Mouse (Mus musculus): ENCODE results near the gene Rassf1. TPM values are rescaled to one million over a fixed set of nuclear protein-coding genes. Genes with fewer than 3 reads are reported as not detected.

The Rassf1 gene
- polyA plus RNA-seq, 1 experiment from 2014 or later: 54.1 TPM

DNA sequence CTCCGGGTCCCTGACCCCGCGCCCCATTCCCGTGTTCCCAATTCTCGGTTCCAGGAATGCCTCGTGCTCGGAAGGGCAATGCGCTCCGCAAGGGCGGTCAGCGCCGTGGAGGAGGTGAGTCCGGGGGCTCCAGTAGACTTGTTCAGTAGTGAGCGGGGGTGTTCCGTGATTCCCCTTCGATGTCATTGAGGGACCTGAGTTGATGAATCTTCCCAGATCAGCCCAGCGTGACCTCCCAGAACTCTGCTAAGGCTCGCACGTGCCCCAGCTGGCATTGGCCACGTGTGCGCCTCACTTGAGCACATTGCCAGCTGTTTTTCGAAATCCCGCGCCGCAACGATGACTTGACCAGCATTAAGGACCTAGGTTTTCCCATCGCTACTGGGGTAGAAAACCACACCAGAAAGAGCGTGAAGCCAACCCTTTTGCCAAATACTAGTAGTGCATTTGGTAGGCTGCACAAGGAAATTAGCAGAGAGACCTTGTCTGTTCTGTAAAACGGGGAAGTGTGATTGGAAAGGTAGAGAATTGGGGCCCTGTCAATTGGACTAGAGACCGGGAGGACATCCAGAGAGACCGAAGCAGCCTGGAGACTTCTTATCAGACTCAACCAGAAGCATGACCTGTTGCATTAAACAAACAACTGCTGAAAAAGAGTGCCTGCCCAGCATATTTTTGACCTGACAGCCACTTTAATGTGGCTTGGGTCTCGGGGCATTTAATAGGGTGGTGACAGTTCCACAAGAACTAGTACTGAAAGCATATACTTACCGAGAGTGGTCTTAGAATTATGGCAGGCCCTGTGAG lies 36.7 kb downstream of the Rassf1 start:
- H3K4me2 ChIP-seq: peak overlapping the region; percentile 96
- 1% methylated on average over 33 of the region's 33 CpGs for WGBS
- no peaks in the 10 kb centered on the region for H3K27me3 ChIP-seq (ENCODE audit: insufficient read depth, low read length)
- H3K4me3 ChIP-seq (ENCODE audit: low read depth, low read length): peak overlapping the region; percentile 78
- TF ChIP-seq CTCF (IDR thresholded peaks at IDR 0.05; ENCODE audit: low read depth): no peak
- DNase-seq (peak; percentile 73), ATAC-seq (ENCODE audit: insufficient read depth) (no peak)
- peaks cover 8% of the 10 kb centered on the region; the same call in 1 of the 2 replicates for H3K4me1 ChIP-seq (ENCODE audit: insufficient read depth)
- peak overlapping the region; percentile 50; the same call in 1 of the 2 replicates for H3K27ac ChIP-seq (ENCODE audit: low read depth)
- H3K9ac ChIP-seq: peak overlapping the region; percentile 68
- H3K36me3 ChIP-seq (ENCODE audit: insufficient read depth): peaks cover 49% of the 10 kb centered on the region
- no peaks in the 10 kb centered on the region for H3K9me3 ChIP-seq (ENCODE audit: low read depth, low read length)

DNA sequence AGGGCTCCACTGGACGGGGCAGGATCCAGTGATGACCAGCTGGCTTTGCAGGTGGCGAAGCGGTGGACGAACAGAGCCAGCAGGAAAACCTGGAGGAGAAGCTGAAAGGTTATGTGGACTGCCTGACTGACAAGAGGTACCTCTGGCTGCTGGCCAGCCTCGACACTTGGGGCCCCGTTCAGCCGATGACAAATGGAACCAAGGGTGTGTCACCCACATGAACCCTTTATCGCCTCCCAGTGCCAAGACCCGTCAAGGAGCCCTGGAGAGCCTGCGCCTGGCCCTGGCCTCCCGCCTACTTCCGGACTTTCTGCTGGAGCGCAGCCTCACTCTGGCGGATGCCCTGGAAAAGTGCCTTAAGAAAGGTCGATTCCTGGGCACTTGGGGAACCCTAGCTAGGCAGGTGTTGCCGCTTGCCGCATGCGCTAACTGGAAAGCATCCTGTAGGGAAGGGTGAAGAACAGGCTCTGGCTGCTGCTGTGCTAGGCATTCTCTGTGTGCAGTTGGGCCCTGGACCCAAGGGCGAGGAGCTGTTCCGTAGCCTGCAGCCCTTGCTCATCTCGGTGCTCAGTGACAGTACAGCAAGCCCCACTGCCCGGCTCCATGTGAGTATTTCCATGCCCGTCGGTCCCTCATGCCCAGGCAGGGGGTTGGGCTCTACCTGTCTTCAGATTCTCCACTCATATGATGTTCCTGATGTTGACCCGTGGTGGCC lies 38.9 kb downstream of the Rassf1 start:
- H3K27ac ChIP-seq (ENCODE audit: low read depth): no peak overlapping the region
- H3K9ac ChIP-seq: no peak overlapping the region
- no peaks in the 10 kb centered on the region for H3K27me3 ChIP-seq (ENCODE audit: insufficient read depth, low read length)
- ATAC-seq (ENCODE audit: insufficient read depth) (no peak), DNase-seq (no peak)
- no peaks in the 10 kb centered on the region for H3K9me3 ChIP-seq (ENCODE audit: low read depth, low read length)
- no peak for TF ChIP-seq CTCF (IDR thresholded peaks at IDR 0.05; ENCODE audit: low read depth)
- peak overlapping the region; percentile 4; the same call in 1 of the 2 replicates for H3K4me3 ChIP-seq (ENCODE audit: low read depth, low read length)
- peaks cover 8% of the 10 kb centered on the region; the same call in 1 of the 2 replicates for H3K4me1 ChIP-seq (ENCODE audit: insufficient read depth)
- H3K4me2 ChIP-seq: peak overlapping the region; percentile 96
- peaks cover 57% of the 10 kb centered on the region for H3K36me3 ChIP-seq (ENCODE audit: insufficient read depth)
- 79% methylated on average over 25 of the region's 25 CpGs for WGBS

DNA sequence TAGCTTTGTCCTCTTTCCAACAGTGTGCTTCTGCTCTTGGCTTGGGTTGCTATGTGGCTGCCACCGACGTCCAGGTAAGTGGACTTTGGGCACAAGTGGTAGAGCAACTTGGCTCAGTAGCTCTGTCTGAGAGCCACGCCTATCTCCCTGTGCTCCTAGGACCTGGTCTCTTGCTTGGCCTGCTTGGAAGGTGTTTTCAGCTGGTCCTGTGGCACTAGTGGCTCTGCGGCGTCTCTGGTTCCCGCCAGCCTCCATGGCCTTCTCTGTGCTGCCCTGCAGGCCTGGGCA lies 39.4 kb downstream of the Rassf1 start:
- 90% methylated on average over 6 of the region's 6 CpGs for WGBS
- no peak overlapping the region for H3K27ac ChIP-seq (ENCODE audit: low read depth)
- peaks cover 57% of the 10 kb centered on the region for H3K36me3 ChIP-seq (ENCODE audit: insufficient read depth)
- ATAC-seq (ENCODE audit: insufficient read depth) (no peak), DNase-seq (no peak)
- H3K9me3 ChIP-seq (ENCODE audit: low read depth, low read length): no peaks in the 10 kb centered on the region
- H3K4me2 ChIP-seq: no peak overlapping the region
- no peak overlapping the region for H3K9ac ChIP-seq
- peaks cover 8% of the 10 kb centered on the region; the same call in 1 of the 2 replicates for H3K4me1 ChIP-seq (ENCODE audit: insufficient read depth)
- H3K27me3 ChIP-seq (ENCODE audit: insufficient read depth, low read length): no peaks in the 10 kb centered on the region
- TF ChIP-seq CTCF (IDR thresholded peaks at IDR 0.05; ENCODE audit: low read depth): no peak
- no peak overlapping the region for H3K4me3 ChIP-seq (ENCODE audit: low read depth, low read length)

DNA sequence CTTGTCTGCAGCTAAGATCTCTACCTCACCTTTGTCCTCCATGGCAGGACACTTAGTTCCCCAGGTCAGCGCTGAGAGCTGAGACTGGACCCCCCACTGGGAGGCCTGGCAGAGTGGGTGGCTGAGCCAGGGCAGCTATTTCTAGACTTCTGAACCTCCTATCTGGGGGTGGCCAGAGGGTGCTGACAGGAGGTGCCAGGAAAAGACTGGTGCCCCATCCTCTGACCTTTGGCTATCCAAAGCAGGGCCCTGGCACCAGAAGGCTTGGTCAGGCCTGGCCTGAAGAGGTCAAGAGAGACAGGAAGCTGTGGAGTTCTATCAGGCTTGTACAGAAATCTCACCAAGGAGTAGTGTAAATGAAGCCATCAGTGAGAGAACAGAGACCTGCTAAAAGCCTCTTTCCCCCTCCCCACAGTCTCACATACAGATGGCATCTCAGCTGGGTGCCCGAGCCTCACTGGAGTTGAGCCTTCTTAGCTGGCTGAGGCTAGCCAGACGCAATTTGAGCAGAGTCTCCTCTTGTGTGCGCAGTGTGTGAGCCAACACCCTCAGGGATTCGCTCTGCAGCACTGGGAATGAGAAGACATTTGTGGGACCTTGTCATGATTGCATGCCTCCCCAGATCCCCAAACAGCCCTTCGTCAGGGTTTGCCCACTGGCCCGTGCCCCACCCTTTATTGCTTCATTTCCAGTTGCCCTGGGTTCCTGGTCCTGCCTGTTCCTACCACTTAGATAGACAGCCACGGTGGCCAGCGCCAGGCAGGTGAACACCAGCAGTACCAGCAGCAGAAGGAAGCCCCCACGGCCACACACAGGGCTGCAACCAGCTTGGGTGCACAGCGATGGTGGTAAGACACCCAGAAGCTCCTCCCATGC lies 42.0 kb downstream of the Rassf1 start:
- DNase-seq (no peak), ATAC-seq (ENCODE audit: insufficient read depth) (no peak)
- Histone ChIP-seq H3K4me2 (no peak overlapping the region), H3K4me1 (ENCODE audit: insufficient read depth) (peaks cover 5% of the 10 kb centered on the region; the same call in 1 of the 2 replicates), H3K27ac (ENCODE audit: low read depth) (no peak overlapping the region), H3K36me3 (ENCODE audit: insufficient read depth) (peaks cover 57% of the 10 kb centered on the region), H3K4me3 (ENCODE audit: low read depth, low read length) (no peak overlapping the region), H3K27me3 (ENCODE audit: insufficient read depth, low read length) (no peaks in the 10 kb centered on the region), H3K9ac (no peak overlapping the region), H3K9me3 (ENCODE audit: low read depth, low read length) (no peaks in the 10 kb centered on the region)
- TF ChIP-seq CTCF (IDR thresholded peaks at IDR 0.05; ENCODE audit: low read depth): no peak
- 81% methylated on average over 11 of the region's 11 CpGs for WGBS

DNA sequence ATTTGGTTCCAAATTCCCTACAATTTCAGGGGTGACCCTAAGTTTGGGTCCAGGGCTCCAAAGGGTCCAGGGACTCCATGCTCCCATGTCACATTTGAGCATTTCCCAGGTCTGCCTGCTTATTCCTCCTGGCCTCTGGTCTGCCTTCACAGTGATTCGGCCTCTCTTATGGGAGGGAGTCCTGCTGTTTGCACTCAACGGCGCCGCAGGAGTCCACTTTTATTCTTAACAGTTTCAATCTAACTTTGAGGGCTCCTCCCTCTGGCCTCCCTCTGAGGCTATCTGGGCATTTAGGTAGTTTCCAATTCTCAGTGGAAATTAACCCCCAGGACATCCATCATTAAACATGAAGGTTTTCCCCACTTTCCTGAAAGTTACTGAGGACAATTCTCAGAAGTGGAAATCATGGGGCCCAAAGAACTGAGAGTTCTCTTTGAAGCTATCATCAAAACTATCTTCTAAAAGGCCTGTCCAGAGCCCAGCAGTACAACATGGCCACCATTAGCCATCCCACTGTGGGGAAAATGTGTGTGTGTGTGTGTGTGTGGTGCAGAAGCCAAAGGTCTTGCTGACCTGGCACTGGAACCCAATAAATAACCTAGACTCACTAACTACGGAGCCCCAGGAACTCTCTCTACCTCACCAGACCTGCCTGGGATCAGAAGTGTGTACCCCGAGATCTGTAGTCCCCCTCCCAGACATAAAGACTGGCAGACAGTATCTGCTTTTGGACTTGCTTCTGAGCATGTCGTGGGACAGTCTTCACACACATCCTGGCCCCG lies 43.1 kb downstream of the Rassf1 start:
- peaks cover 57% of the 10 kb centered on the region for H3K36me3 ChIP-seq (ENCODE audit: insufficient read depth)

More for the DNA sequence above, 43.1 kb downstream of the Rassf1 start:
- 82% methylated on average over 8 of the region's 8 CpGs for WGBS
- Histone ChIP-seq H3K27ac (ENCODE audit: low read depth) (no peak overlapping the region), H3K4me1 (ENCODE audit: insufficient read depth) (no peaks in the 10 kb centered on the region), H3K4me2 (no peak overlapping the region), H3K9ac (no peak overlapping the region), H3K4me3 (ENCODE audit: low read depth, low read length) (no peak overlapping the region), H3K27me3 (ENCODE audit: insufficient read depth, low read length) (no peaks in the 10 kb centered on the region), H3K9me3 (ENCODE audit: low read depth, low read length) (no peaks in the 10 kb centered on the region)
- TF ChIP-seq CTCF (IDR thresholded peaks at IDR 0.05; ENCODE audit: low read depth): no peak
- DNase-seq (no peak), ATAC-seq (ENCODE audit: insufficient read depth) (no peak)
